Mouse (Mus musculus) bone marrow, adult 2 months (tissue): Measurements from ENCODE around the gene Kif2c.

ENCODE experiments used
- CTCF ChIP-seq: fragments of 200-500 bp; IDR thresholded peaks from 2 replicates; pipeline ENCODE4 v1.5.1; 2011; ENCODE audit warnings: low read length, control low read depth; ENCODE audit not compliant: control insufficient read depth, insufficient read depth
- POLR2A ChIP-seq: fragments of 200-500 bp; IDR thresholded peaks from 2 replicates; pipeline ENCODE4 v1.6.1; 2011; ENCODE audit warnings: low read depth, mild to moderate bottlenecking, control low read depth, low read length, borderline replicate concordance; ENCODE audit not compliant: control insufficient read depth

- no peak for TF ChIP-seq CTCF
- TF ChIP-seq POLR2A = no peak
Observed at GRCm38 (mm10) chr4:117229590-117229989, 47.2 kb upstream of the Kif2c start.
